Mouse (Mus musculus) bone marrow, adult 2 months (tissue): ENCODE data around the gene Cdan1.
"Not testable (repeated sequence)": the region's sequence is repeated elsewhere in the genome, so short reads cannot be mapped to it uniquely, and the experiment has no call there.

Experiments
- CTCF ChIP-seq: fragments of 200-500 bp; IDR thresholded peaks from 2 replicates; pipeline ENCODE4 v1.5.1; 2011; ENCODE audit warnings: low read length, control low read depth; ENCODE audit not compliant: control insufficient read depth, insufficient read depth
- POLR2A ChIP-seq: fragments of 200-500 bp; IDR thresholded peaks from 2 replicates; pipeline ENCODE4 v1.6.1; 2011; ENCODE audit warnings: low read depth, mild to moderate bottlenecking, control low read depth, low read length, borderline replicate concordance; ENCODE audit not compliant: control insufficient read depth

DNA sequence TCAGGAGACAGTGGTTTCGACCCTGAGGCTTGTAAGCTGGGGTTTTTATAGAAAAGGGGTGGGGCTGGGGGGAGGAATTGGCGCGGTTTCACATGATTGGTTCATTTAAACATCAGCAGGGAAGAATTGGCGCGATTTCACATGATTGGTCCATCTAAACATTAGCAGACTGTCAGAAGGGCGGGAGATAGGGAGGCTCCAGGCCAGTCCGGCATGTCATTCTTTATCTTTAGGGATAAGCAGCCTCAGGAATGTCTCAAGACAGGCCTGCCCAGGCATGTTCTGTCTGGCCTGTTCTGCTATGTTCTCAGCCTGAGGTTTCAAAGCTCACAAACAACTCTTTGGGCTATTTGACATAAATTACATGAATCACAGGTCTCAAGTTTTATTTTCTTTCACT, 168.8 kb downstream of the Cdan1 start:
- TF ChIP-seq CTCF, POLR2A: not testable (repeated sequence)
